Mouse (Mus musculus): ENCODE results near the gene Rad51. TPM values are rescaled to one million over a fixed set of nuclear protein-coding genes. Genes with fewer than 3 reads are reported as not detected.

Gene Rad51
- polyA plus RNA-seq, 1 experiment from 2014 or later = 61.5 TPM

DNA sequence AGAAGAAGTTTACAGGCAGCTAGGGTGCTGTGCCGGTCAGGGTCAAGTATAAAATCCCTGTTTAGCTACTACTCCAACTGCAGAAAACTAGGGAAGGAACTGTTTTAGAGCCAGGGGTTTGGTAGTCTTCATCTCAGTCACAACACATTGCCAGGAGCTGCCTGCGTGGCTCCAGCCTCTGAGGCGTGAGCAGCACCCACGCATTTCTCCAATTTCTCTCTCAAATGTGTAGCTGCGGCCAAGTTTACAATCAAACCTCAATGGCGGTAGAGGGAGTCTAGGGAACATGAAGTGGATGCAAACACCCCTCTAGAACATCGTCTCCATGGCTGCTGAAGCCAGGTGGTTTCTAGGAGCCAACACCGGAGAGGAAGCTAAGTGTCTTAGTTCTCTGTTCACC, 35.2 kb downstream of the Rad51 start:
- Histone ChIP-seq H3K9ac (no peak overlapping the region), H3K4me3 (no peak overlapping the region), H3K4me2 (no peak overlapping the region), H3K27ac (no peak overlapping the region), H3K4me1 (no peaks in the 10 kb centered on the region), H3K27me3 (no peaks in the 10 kb centered on the region), H3K36me3 (peaks cover 87% of the 10 kb centered on the region), H3K9me3 (no peaks in the 10 kb centered on the region)
- no peak for ATAC-seq (ENCODE audit: borderline replicate concordance, extremely low read depth, low FRiP score, low TSS enrichment)
- WGBS = 93% methylated on average over 8 of the region's 8 CpGs

- ATAC-seq (ENCODE audit: borderline replicate concordance, extremely low read depth, low FRiP score, low TSS enrichment) = no peak
- Histone ChIP-seq H3K9ac (no peak overlapping the region), H3K4me3 (no peak overlapping the region), H3K4me1 (peaks cover 9% of the 10 kb centered on the region), H3K9me3 (no peaks in the 10 kb centered on the region), H3K4me2 (no peak overlapping the region), H3K36me3 (peaks cover 65% of the 10 kb centered on the region), H3K27ac (no peak overlapping the region), H3K27me3 (no peaks in the 10 kb centered on the region)
- 74% methylated on average over 6 of the region's 6 CpGs for WGBS
Measured at GRCm38 (mm10) chr2:119152255-119152654, 39.7 kb downstream of the Rad51 start.

- H3K27me3 ChIP-seq = no peaks in the 10 kb centered on the region
- H3K36me3 ChIP-seq = peaks cover 43% of the 10 kb centered on the region
- H3K4me1 ChIP-seq = peaks cover 9% of the 10 kb centered on the region
- H3K9me3 ChIP-seq = no peaks in the 10 kb centered on the region
- H3K9ac ChIP-seq = no peak overlapping the region
- H3K4me3 ChIP-seq = no peak overlapping the region
- no peak overlapping the region for H3K4me2 ChIP-seq
- no peak overlapping the region for H3K27ac ChIP-seq
- no peak for ATAC-seq (ENCODE audit: borderline replicate concordance, extremely low read depth, low FRiP score, low TSS enrichment)
- 69% methylated on average over 2 of the region's 2 CpGs for WGBS
Measured at GRCm38 (mm10) chr2:119154683-119155082, 42.1 kb downstream of the Rad51 start.

DNA sequence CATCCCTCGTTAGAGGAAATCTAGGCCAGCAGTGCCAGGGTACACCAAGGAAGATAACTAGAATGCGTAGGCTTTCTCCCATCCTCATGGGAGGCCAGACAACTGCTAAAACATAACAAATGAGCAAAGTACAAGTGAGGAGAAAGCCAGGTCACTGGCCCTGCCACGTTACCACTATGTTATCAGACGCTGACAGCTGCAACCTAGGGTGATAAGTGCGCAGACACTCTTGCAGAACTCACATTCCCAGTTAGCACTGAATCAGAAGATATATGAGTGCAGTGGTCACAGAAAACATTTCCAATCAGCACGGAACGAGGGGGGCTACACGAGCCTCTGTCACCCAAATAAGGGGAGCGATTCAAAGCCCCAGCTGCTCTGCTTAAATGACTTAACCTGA, 42.8 kb downstream of the Rad51 start:
- H3K27ac ChIP-seq = no peak overlapping the region
- no peak overlapping the region for H3K9ac ChIP-seq
- no peak; the same call in 1 of the 2 replicates for ATAC-seq (ENCODE audit: borderline replicate concordance, extremely low read depth, low FRiP score, low TSS enrichment)

DNA sequence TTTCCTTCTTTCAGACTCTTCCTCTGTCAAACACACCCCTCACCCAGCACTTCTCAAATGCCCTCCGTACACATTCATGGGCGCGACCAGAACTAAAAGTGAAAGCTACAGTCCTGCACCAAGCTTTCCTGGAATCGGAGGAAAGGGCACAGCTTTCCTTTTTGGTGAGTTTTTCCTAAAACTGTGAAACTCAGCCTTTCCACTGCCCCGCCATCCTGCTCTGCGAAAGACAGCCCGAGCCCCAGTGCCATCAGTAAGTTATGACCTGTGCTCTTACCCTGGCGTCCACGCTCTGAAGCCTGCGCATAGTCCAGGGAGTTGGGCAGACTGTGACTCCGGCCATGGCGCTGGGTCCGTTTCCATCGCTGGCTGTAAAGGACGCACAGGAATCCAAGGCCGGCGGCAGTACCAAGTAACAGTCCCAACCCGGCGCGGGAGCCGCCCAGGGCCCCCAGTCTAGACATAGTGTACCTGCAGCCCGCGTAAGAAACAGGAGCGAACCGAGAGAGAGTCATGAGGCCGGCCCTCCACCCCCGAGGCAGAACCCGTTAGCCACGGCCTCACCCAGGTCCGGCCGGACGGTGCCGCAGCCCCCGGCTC, 43.6 kb downstream of the Rad51 start:
- Histone ChIP-seq H3K36me3 (peaks cover 28% of the 10 kb centered on the region), H3K27ac (peak overlapping the region; percentile 66), H3K27me3 (no peaks in the 10 kb centered on the region), H3K4me1 (peaks cover 9% of the 10 kb centered on the region), H3K9ac (peak overlapping the region; percentile 95), H3K4me2 (peak overlapping the region; percentile 87), H3K9me3 (no peaks in the 10 kb centered on the region), H3K4me3 (peak overlapping the region; percentile 99)
- no peak; the same call in 1 of the 2 replicates for ATAC-seq (ENCODE audit: borderline replicate concordance, extremely low read depth, low FRiP score, low TSS enrichment)
- 3% methylated on average over 34 of the region's 34 CpGs for WGBS

More for the DNA sequence above, 42.8 kb downstream of the Rad51 start:
- H3K9me3 ChIP-seq = no peaks in the 10 kb centered on the region
- H3K36me3 ChIP-seq = peaks cover 36% of the 10 kb centered on the region
- no peaks in the 10 kb centered on the region for H3K27me3 ChIP-seq
- peaks cover 9% of the 10 kb centered on the region for H3K4me1 ChIP-seq
- peak overlapping the region; percentile 99; the same call in 1 of the 2 replicates for H3K4me3 ChIP-seq
- WGBS = 66% methylated on average over 9 of the region's 9 CpGs
- peak overlapping the region; percentile 87 for H3K4me2 ChIP-seq

DNA sequence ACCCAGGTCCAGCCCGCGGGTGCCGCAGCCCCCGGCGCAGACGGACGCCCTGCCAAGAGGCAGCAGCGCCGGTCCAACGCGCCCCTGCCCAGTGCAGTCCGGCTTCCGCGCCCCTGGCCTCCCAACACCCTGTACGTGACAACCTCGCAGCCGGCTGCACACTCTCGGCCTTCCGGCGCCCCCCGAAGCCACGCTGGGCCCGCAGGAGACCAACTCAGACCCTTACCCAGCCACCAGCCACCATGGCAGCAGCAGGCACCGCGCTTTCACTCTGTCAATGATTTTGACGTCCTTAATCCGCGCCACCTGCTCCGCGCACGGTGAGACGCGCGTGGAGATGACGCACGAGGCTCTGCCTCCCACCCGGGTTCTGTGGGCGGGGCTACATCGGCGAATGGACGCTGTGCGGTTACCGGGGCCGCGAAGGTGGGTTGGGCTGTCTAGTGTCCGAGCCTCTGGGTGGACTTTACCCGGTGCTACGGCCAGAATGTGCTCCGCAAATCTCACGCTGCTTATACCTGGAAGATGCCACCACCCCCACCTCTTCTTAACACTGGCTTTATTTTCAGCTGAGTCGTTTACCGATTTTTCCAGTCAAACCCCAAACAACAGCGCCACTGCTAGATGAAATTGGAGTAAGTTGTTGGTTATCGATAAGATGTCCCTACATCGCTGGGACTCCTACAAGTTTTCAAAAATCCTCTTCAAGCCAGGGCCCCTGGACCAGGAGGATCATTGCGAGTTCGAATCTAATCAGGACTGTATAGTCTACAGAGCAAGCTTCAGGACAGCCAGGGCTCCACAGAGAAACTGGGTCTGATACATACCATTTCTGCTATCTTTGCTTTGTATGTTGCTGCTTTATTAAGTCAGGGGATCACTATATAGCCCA, 44.3 kb downstream of the Rad51 start, which contains the start of gene Rmdn3:
Gene Rmdn3, minus strand, starts transcription at position 354 of the 892 bp plus-strand sequence.
- no peaks in the 10 kb centered on the region for H3K9me3 ChIP-seq
- H3K27me3 ChIP-seq = no peaks in the 10 kb centered on the region
- WGBS = under 1% methylated on average over 56 of the region's 57 CpGs
- H3K27ac ChIP-seq = peak within 1 kb of the TSS; percentile 66
- peak within 1 kb of the TSS; percentile 99 for H3K4me3 ChIP-seq
- ATAC-seq (ENCODE audit: borderline replicate concordance, extremely low read depth, low FRiP score, low TSS enrichment) = peak; percentile 89
- H3K9ac ChIP-seq = peak within 1 kb of the TSS; percentile 95
- peaks cover 9% of the 10 kb centered on the region for H3K4me1 ChIP-seq
- H3K4me2 ChIP-seq = peak within 1 kb of the TSS; percentile 87
- peaks cover 22% of the 10 kb centered on the region for H3K36me3 ChIP-seq

DNA sequence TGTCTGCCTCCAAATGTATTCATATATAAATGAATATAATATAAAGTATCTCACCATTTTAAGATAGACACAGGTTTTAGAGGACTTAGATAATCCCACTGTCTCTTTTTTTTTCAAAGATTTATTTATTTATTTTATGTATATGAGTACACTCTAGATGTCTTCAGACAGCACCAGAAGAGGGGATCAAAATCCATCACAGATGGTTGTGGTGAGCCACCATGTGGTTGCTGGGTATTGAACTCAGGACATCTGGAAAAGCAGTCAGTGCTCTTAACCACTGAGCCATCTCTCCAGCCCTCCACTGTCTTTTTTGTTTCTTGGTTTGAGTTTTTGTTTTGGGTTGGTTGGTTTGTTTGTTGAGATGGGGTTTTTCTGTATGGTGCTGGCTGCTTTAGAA, 45.2 kb downstream of the Rad51 start:
- Histone ChIP-seq H3K9me3 (no peaks in the 10 kb centered on the region), H3K4me2 (peak overlapping the region; percentile 87; the same call in 1 of the 2 replicates), H3K9ac (no peak overlapping the region), H3K4me1 (peaks cover 9% of the 10 kb centered on the region), H3K27ac (no peak overlapping the region), H3K27me3 (no peaks in the 10 kb centered on the region), H3K36me3 (peaks cover 14% of the 10 kb centered on the region), H3K4me3 (no peak overlapping the region)
- ATAC-seq (ENCODE audit: borderline replicate concordance, extremely low read depth, low FRiP score, low TSS enrichment) = no peak

- H3K27ac ChIP-seq = peak overlapping the region; percentile 44; the same call in 1 of the 2 replicates
- H3K9ac ChIP-seq = no peak overlapping the region
- no peaks in the 10 kb centered on the region for H3K4me1 ChIP-seq
- H3K36me3 ChIP-seq = no peaks in the 10 kb centered on the region
- no peak for ATAC-seq (ENCODE audit: borderline replicate concordance, extremely low read depth, low FRiP score, low TSS enrichment)
- H3K9me3 ChIP-seq = no peaks in the 10 kb centered on the region
- peaks cover 6% of the 10 kb centered on the region; the same call in 1 of the 2 replicates for H3K27me3 ChIP-seq
- H3K4me3 ChIP-seq = no peak overlapping the region
- 16% methylated on average over 2 of the region's 2 CpGs for WGBS
- no peak overlapping the region for H3K4me2 ChIP-seq
Measured at GRCm38 (mm10) chr2:119161247-119161646, 48.7 kb downstream of the Rad51 start.

GRCm38 (mm10) chr2:119163135-119163534, 50.5 kb downstream of the Rad51 start:
- ATAC-seq (ENCODE audit: borderline replicate concordance, extremely low read depth, low FRiP score, low TSS enrichment) = no peak
- H3K27ac ChIP-seq = no peak overlapping the region
- 49% methylated on average over 3 of the region's 3 CpGs for WGBS
- peaks cover 9% of the 10 kb centered on the region; the same call in 1 of the 2 replicates for H3K27me3 ChIP-seq
- no peaks in the 10 kb centered on the region for H3K9me3 ChIP-seq
- H3K36me3 ChIP-seq = no peaks in the 10 kb centered on the region
- H3K4me3 ChIP-seq = no peak overlapping the region
- H3K4me1 ChIP-seq = peaks cover 14% of the 10 kb centered on the region
- no peak overlapping the region for H3K9ac ChIP-seq
- H3K4me2 ChIP-seq = no peak overlapping the region

- Histone ChIP-seq H3K9me3 (no peaks in the 10 kb centered on the region), H3K27ac (no peak overlapping the region), H3K4me1 (peaks cover 15% of the 10 kb centered on the region), H3K36me3 (no peaks in the 10 kb centered on the region), H3K4me3 (no peak overlapping the region), H3K4me2 (no peak overlapping the region), H3K27me3 (peaks cover 11% of the 10 kb centered on the region; the same call in 1 of the 2 replicates), H3K9ac (no peak overlapping the region)
- no peak for ATAC-seq (ENCODE audit: borderline replicate concordance, extremely low read depth, low FRiP score, low TSS enrichment)
- 82% methylated on average over 4 of the region's 4 CpGs for WGBS
Measured at GRCm38 (mm10) chr2:119163999-119164398, 51.4 kb downstream of the Rad51 start.

GRCm38 (mm10) chr2:119165401-119165800, 52.8 kb downstream of the Rad51 start:
- Histone ChIP-seq H3K4me3 (no peak overlapping the region), H3K9ac (no peak overlapping the region), H3K4me2 (no peak overlapping the region), H3K27ac (no peak overlapping the region), H3K36me3 (no peaks in the 10 kb centered on the region), H3K27me3 (peaks cover 11% of the 10 kb centered on the region; the same call in 1 of the 2 replicates), H3K4me1 (peaks cover 15% of the 10 kb centered on the region), H3K9me3 (no peaks in the 10 kb centered on the region)
- no peak for ATAC-seq (ENCODE audit: borderline replicate concordance, extremely low read depth, low FRiP score, low TSS enrichment)
